Comparison of ENCODE assay signal across 20 mouse cellular contexts in the genomic region with DNA sequence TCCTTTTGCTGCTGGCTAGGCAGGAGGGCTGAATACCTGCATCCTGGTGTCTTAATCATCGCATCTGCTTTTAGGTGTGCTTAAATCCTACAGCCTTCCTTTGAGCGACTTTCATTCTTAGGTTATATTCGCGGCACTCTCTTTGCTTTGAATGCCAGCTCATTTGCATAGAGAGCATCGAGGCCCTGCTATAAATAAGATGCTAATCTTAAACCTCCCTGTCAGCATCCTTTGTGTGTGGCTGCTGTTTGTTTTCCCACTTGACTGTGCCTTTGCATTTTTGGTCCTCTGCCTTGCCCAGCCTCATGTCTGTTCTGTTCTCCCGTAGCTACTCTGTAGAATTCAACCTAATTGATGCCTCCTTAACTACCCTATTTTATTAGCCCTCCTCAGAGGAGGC. TPM values are rescaled to one million over a fixed set of nuclear protein-coding genes. Genes with fewer than 3 reads are reported as not detected.
DNase-seq lines count a peak whose midpoint lies in the region; ATAC-seq and TF ChIP-seq lines count a peak whose summit lies in the region.
"Had no signal": no experiment of that assay in that cellular context is flagged by ENCODE, and none has a peak within 500 bp of the region (broad histone marks: within the 10 kb centered on the region; RNA-seq: fewer than 3 reads in every experiment).

No protein-coding gene starts in this region.

- in situ Hi-C loops in CH12.LX (cut with MboI; ENCODE audit: low pct_ligation_motif_present, low pct_unique_long_range_greater_than_20kb, low sequenced_read_pairs): no loop called here

- H3K79me2 ChIP-seq in CH12.LX (replicated peaks; ENCODE audit: control insufficient read depth, extremely low read depth, insufficient read depth, poor library complexity, severe bottlenecking): 0 out of 2 replicates have a peak, but pooled peaks cover 2% of the 10 kb centered on the region

- DNase-seq in hindbrain, embryonic 14.5 days (ENCODE audit: low spot score): peak; percentile 25
- no peak for DNase-seq in hindbrain, embryonic 10.5 days (ENCODE audit: low spot score)
- DNase-seq in CH12.LX (ENCODE audit: extremely low read depth): peak; percentile 43
- DNase-seq in brain, embryonic 14.5 days (ENCODE audit: low read depth): peak; percentile 71
- no peak for DNase-seq in cerebellum, adult 9-11 months
- DNase-seq: cerebellum, adult 11 months; cerebellum, postnatal 36 days; kidney, adult 11 months; right cerebral cortex, postnatal 4 days; thymus, postnatal 4 days had no signal

- dilution Hi-C loops in CH12.LX (cut with MboI; ENCODE audit: extremely low pct_ligation_motif_present, extremely low pct_unique_long_range_greater_than_20kb, low sequenced_read_pairs): no loop called here

- H3K4me3 ChIP-seq in hindbrain, embryonic 14.5 days (replicated peaks; ENCODE audit: low read length): no peak overlapping the region
- no peak overlapping the region for H3K4me3 ChIP-seq in hindbrain, embryonic 10.5 days
- no peak overlapping the region for H3K4me3 ChIP-seq in CH12.LX (replicated peaks in 1 of 3; ENCODE audit: low read depth in 2 of 3, low read length in 2 of 3, poor library complexity in 1 of 3)
- H3K4me3 ChIP-seq in neural tube, embryonic 13.5 days: no peak overlapping the region
- H3K4me3 ChIP-seq: heart, embryonic 12.5 days; left cerebral cortex, adult 2 months; limb, embryonic 12.5 days; myocyte had no signal

- no peak for TF ChIP-seq CTCF in CH12.LX (conservative IDR thresholded peaks at IDR 0.05 in 1 of 2, IDR thresholded peaks at IDR 0.05 in 1 of 2; ENCODE audit: low read depth in 2 of 2, low read length in 2 of 2)
- TF ChIP-seq CTCF in brain, embryonic 14.5 days (IDR thresholded peaks at IDR 0.05; ENCODE audit: borderline replicate concordance, extremely low read depth, insufficient read depth, insufficient read length): no peak

- 8% methylated on average over 6 of the region's 6 CpGs for WGBS in hindbrain, embryonic 14.5 days
- 26% methylated on average over 6 of the region's 6 CpGs for WGBS in hindbrain, embryonic 10.5 days
- 8% methylated on average over 6 of the region's 6 CpGs for WGBS in neural tube, embryonic 13.5 days

- no peak overlapping the region for H3K4me2 ChIP-seq in hindbrain, embryonic 14.5 days (replicated peaks)
- H3K4me2 ChIP-seq in CH12.LX (ENCODE audit: insufficient read depth, low read depth, poor library complexity, severe bottlenecking): peak overlapping the region; percentile 11; the same call in 1 of the 2 replicates
- peak overlapping the region; percentile 28; the same call in 1 of the 2 replicates for H3K4me2 ChIP-seq in neural tube, embryonic 13.5 days
- H3K4me2 ChIP-seq: heart, embryonic 12.5 days; limb, embryonic 12.5 days had no signal

- peaks cover 6% of the 10 kb centered on the region; the same call in 1 of the 2 replicates for H3K4me1 ChIP-seq in hindbrain, embryonic 14.5 days (replicated peaks; ENCODE audit: control insufficient read depth, insufficient read depth, low read length)
- H3K4me1 ChIP-seq in hindbrain, embryonic 10.5 days (replicated peaks): 0 out of 2 replicates have a peak, but pooled peaks cover 14% of the 10 kb centered on the region
- peaks cover 3 to 17% of the 10 kb centered on the region in 2 experiments; a peak in 3 of 4 replicates for H3K4me1 ChIP-seq in CH12.LX (ENCODE audit: control insufficient read depth in 1 of 2, insufficient read depth in 2 of 2)
- H3K4me1 ChIP-seq in neural tube, embryonic 13.5 days (replicated peaks): peaks cover 28% of the 10 kb centered on the region

- no peaks in the 10 kb centered on the region for H3K27me3 ChIP-seq in hindbrain, embryonic 14.5 days (ENCODE audit: control insufficient read depth, insufficient read depth, low read length)
- H3K27me3 ChIP-seq in hindbrain, embryonic 10.5 days (ENCODE audit: insufficient read depth, poor library complexity, severe bottlenecking): no peaks in the 10 kb centered on the region
- no peaks in the 10 kb centered on the region for H3K27me3 ChIP-seq in CH12.LX (replicated peaks)
- H3K27me3 ChIP-seq in neural tube, embryonic 13.5 days: 0 out of 2 replicates have a peak, but pooled peaks cover 5% of the 10 kb centered on the region
- H3K27me3 ChIP-seq: heart, embryonic 12.5 days; limb, embryonic 12.5 days had no signal

- TF ChIP-seq RAD21 in CH12.LX (IDR thresholded peaks at IDR 0.05; ENCODE audit: low read depth, low read length): no peak

- no peaks in the 10 kb centered on the region for H3K9me3 ChIP-seq in hindbrain, embryonic 14.5 days (ENCODE audit: control insufficient read depth, low read length)
- H3K9me3 ChIP-seq in hindbrain, embryonic 10.5 days: no peaks in the 10 kb centered on the region
- H3K9me3 ChIP-seq in CH12.LX (replicated peaks; ENCODE audit: low read length): no peaks in the 10 kb centered on the region
- no peaks in the 10 kb centered on the region for H3K9me3 ChIP-seq in neural tube, embryonic 13.5 days
- H3K9me3 ChIP-seq: heart, embryonic 12.5 days; limb, embryonic 12.5 days had no signal

- H3K36me3 ChIP-seq in hindbrain, embryonic 14.5 days (replicated peaks; ENCODE audit: control insufficient read depth, insufficient read depth): no peaks in the 10 kb centered on the region
- no peaks in the 10 kb centered on the region for H3K36me3 ChIP-seq in hindbrain, embryonic 10.5 days
- peaks cover 0 to 20% of the 10 kb centered on the region in 2 experiments for H3K36me3 ChIP-seq in CH12.LX (replicated peaks in 1 of 2; ENCODE audit: control insufficient read depth in 1 of 2, insufficient read depth in 1 of 2, low read length in 1 of 2)
- no peaks in the 10 kb centered on the region for H3K36me3 ChIP-seq in neural tube, embryonic 13.5 days
- H3K36me3 ChIP-seq: heart, embryonic 12.5 days; limb, embryonic 12.5 days had no signal

- ATAC-seq in hindbrain, embryonic 14.5 days (ENCODE audit: low FRiP score): peak; percentile 55; the same call in 1 of the 2 replicates
- peak; percentile 72; the same call in 1 of the 2 replicates for ATAC-seq in neural tube, embryonic 13.5 days (ENCODE audit: low read depth)
- ATAC-seq in cerebellum, adult (ENCODE audit: insufficient number of reproducible peaks, low FRiP score, low TSS enrichment): no peak
- ATAC-seq: CD4-positive, CD25-positive, alpha-beta regulatory T cell, adult 4 months; lung, postnatal 0 days had no signal

- H3K27ac ChIP-seq in hindbrain, embryonic 14.5 days: peak overlapping the region; percentile 9; the same call in 1 of the 2 replicates
- H3K27ac ChIP-seq in hindbrain, embryonic 10.5 days: no peak overlapping the region
- H3K27ac ChIP-seq in CH12.LX (ENCODE audit: insufficient read depth, low read depth): no peak overlapping the region
- H3K27ac ChIP-seq in neural tube, embryonic 13.5 days (replicated peaks): 0 out of 2 replicates have a peak overlapping the region, but pooled peaks have one; percentile 33
- H3K27ac ChIP-seq: kidney, postnatal 0 days; left cerebral cortex, adult 2 months; limb, embryonic 12.5 days; liver, embryonic 14.5 days had no signal

- H3K9ac ChIP-seq in hindbrain, embryonic 14.5 days: peak overlapping the region; percentile 39; the same call in 1 of the 2 replicates
- H3K9ac ChIP-seq in CH12.LX (ENCODE audit: insufficient read depth, low read depth): no peak overlapping the region
- no peak overlapping the region; the same call in 1 of the 2 replicates for H3K9ac ChIP-seq in neural tube, embryonic 13.5 days
- H3K9ac ChIP-seq: heart, embryonic 12.5 days; limb, embryonic 12.5 days; liver, embryonic 14.5 days had no signal

- TF ChIP-seq POLR2A in CH12.LX (IDR thresholded peaks at IDR 0.05; ENCODE audit: low read depth, low read length): no peak
- no peak for TF ChIP-seq POLR2A in brain, embryonic 14.5 days (IDR thresholded peaks at IDR 0.05; ENCODE audit: borderline replicate concordance, extremely low read depth, insufficient read depth, insufficient read length, poor library complexity, severe bottlenecking)

- no peak for TF ChIP-seq EP300 in CH12.LX (IDR thresholded peaks at IDR 0.05; ENCODE audit: low read length)

TF ChIP-seq in CH12.LX, 34 proteins besides CTCF, POLR2A, EP300 and RAD21:
- TF ChIP-seq MAFK (IDR thresholded peaks at IDR 0.05; ENCODE audit: insufficient replicate concordance, low read length) (no peak), ETS1 (conservative IDR thresholded peaks at IDR 0.05; ENCODE audit: low read depth, low read length) (no peak), MAZ (IDR thresholded peaks at IDR 0.05; ENCODE audit: low read depth, low read length) (no peak), MYC (IDR thresholded peaks at IDR 0.05; ENCODE audit: low read depth, low read length) (no peak), PAX5 (IDR thresholded peaks at IDR 0.05; ENCODE audit: low read length) (no peak)

RNA-seq across cellular contexts. Expression of gene Snx9, which starts 21.2 kb away (rescaled TPM):
- 9.4 and 10.8 TPM in 2 replicates for polyA plus RNA-seq in hindbrain, embryonic 14.5 days (2014; fragmentation: Nextera tagmentation; extraction: Ambion mirVana)
- polyA plus RNA-seq in hindbrain, embryonic 10.5 days (2016; fragmentation: Nextera tagmentation; extraction: Ambion mirVana): 12.7 and 14.5 TPM in 2 replicates
- total RNA-seq in CH12.LX (2012; rRNA removed) (17.1 TPM in 2 replicates), CH12.LX (2014; rRNA removed) (16.3 and 17.0 TPM in 2 replicates)
- polyA plus RNA-seq in CH12.LX (2012; ENCODE audit: insufficient read length, low read depth): 26.3 and 29.7 TPM in 2 replicates
- 8.8 and 11.5 TPM in 2 replicates for polyA plus RNA-seq in brain, embryonic 14.5 days (2012; rRNA removed)
- 9.5 and 10.8 TPM in 2 replicates for polyA plus RNA-seq in neural tube, embryonic 13.5 days (2015; fragmentation: Nextera tagmentation; extraction: Ambion mirVana)

Comparison
In these comparisons a context has a peak if more than half of its experiments do, and no peak if none do; other contexts are left out.
1. DNase-seq: peak in hindbrain, embryonic 14.5 days (single experiment), CH12.LX (single experiment) and brain, embryonic 14.5 days (single experiment); none in hindbrain, embryonic 10.5 days (single experiment) and cerebellum, adult 9-11 months (single experiment).
2. H3K27ac ChIP-seq: peak in hindbrain, embryonic 14.5 days (single experiment) and neural tube, embryonic 13.5 days (single experiment); none in hindbrain, embryonic 10.5 days (single experiment) and CH12.LX (single experiment).